Mouse (Mus musculus): ENCODE measurements around the gene Mill1. TPM values are rescaled to one million over a fixed set of nuclear protein-coding genes. Genes with fewer than 3 reads are reported as not detected.
"Not testable (repeated sequence)": the region's sequence is repeated elsewhere in the genome, so short reads cannot be mapped to it uniquely, and the experiment has no call there.

Gene Mill1
- polyA plus RNA-seq (2012; rRNA removed), result 0.05 TPM in 1 of 2 replicates, not detected in the other

GRCm38 (mm10) chr7:18245047-18245446 lies at the start of gene Mill1:
Gene Mill1 (plus strand): TSS chr7:18245347.
- Histone ChIP-seq H3K27ac (ENCODE audit: insufficient read depth, low read depth, low read length) (no peak within 1 kb of the TSS), H3K4me1 (ENCODE audit: control insufficient read depth, insufficient read depth, insufficient read length, low read length) (no peaks in the 10 kb centered on the region), H3K36me3 (ENCODE audit: control insufficient read depth, insufficient read depth, low read length) (no peaks in the 10 kb centered on the region), H3K27me3 (ENCODE audit: control insufficient read depth, insufficient read depth, low read length) (no peaks in the 10 kb centered on the region), H3K4me3 (ENCODE audit: low read depth, low read length) (no peak within 1 kb of the TSS)
- TF ChIP-seq CTCF (IDR thresholded peaks at IDR 0.05; ENCODE audit: extremely low read depth, insufficient read length, insufficient replicate concordance, low read depth, low read length) (no peak), POLR2A (IDR thresholded peaks at IDR 0.05; ENCODE audit: low read depth, low read length) (no peak)
- 36% methylated on average over 1 of the region's 1 CpGs for WGBS

GRCm38 (mm10) chr7:18210938-18211337 lies 34.2 kb upstream of the Mill1 start:
- Histone ChIP-seq H3K4me3 (ENCODE audit: low read depth, low read length) (no peak overlapping the region), H3K36me3 (ENCODE audit: control insufficient read depth, insufficient read depth, low read length) (no peaks in the 10 kb centered on the region), H3K27me3 (ENCODE audit: control insufficient read depth, insufficient read depth, low read length) (no peaks in the 10 kb centered on the region), H3K27ac (ENCODE audit: insufficient read depth, low read depth, low read length) (no peak overlapping the region), H3K4me1 (ENCODE audit: control insufficient read depth, insufficient read depth, insufficient read length, low read length) (no peaks in the 10 kb centered on the region)
- 10% methylated on average over 9 of the region's 9 CpGs for WGBS
- no peak; the same call in 1 of the 2 replicates for TF ChIP-seq CTCF (IDR thresholded peaks at IDR 0.05; ENCODE audit: extremely low read depth, insufficient read length, insufficient replicate concordance, low read depth, low read length)
- no peak for TF ChIP-seq POLR2A (IDR thresholded peaks at IDR 0.05; ENCODE audit: low read depth, low read length)

GRCm38 (mm10) chr7:18214699-18215098 lies 30.4 kb upstream of the Mill1 start:
- no peak overlapping the region for H3K27ac ChIP-seq (ENCODE audit: insufficient read depth, low read depth, low read length)
- WGBS, result 29% methylated on average over 1 of the region's 1 CpGs
- no peak overlapping the region for H3K4me3 ChIP-seq (ENCODE audit: low read depth, low read length)
- no peaks in the 10 kb centered on the region for H3K27me3 ChIP-seq (ENCODE audit: control insufficient read depth, insufficient read depth, low read length)
- H3K4me1 ChIP-seq (ENCODE audit: control insufficient read depth, insufficient read depth, insufficient read length, low read length), result no peaks in the 10 kb centered on the region
- no peaks in the 10 kb centered on the region for H3K36me3 ChIP-seq (ENCODE audit: control insufficient read depth, insufficient read depth, low read length)
- TF ChIP-seq CTCF (IDR thresholded peaks at IDR 0.05; ENCODE audit: extremely low read depth, insufficient read length, insufficient replicate concordance, low read depth, low read length) (no peak), POLR2A (IDR thresholded peaks at IDR 0.05; ENCODE audit: low read depth, low read length) (no peak)

GRCm38 (mm10) chr7:18238561-18238960 lies 6.6 kb upstream of the Mill1 start:
- H3K4me1 ChIP-seq (ENCODE audit: control insufficient read depth, insufficient read depth, insufficient read length, low read length), result no peaks in the 10 kb centered on the region
- H3K36me3 ChIP-seq (ENCODE audit: control insufficient read depth, insufficient read depth, low read length), result no peaks in the 10 kb centered on the region
- no peak overlapping the region for H3K27ac ChIP-seq (ENCODE audit: insufficient read depth, low read depth, low read length)
- no peaks in the 10 kb centered on the region for H3K27me3 ChIP-seq (ENCODE audit: control insufficient read depth, insufficient read depth, low read length)
- H3K4me3 ChIP-seq (ENCODE audit: low read depth, low read length), result no peak overlapping the region
- TF ChIP-seq CTCF (IDR thresholded peaks at IDR 0.05; ENCODE audit: extremely low read depth, insufficient read length, insufficient replicate concordance, low read depth, low read length) (no peak), POLR2A (IDR thresholded peaks at IDR 0.05; ENCODE audit: low read depth, low read length) (no peak)
- 45% methylated on average over 2 of the region's 2 CpGs for WGBS

- Histone ChIP-seq H3K4me1 (ENCODE audit: control insufficient read depth, insufficient read depth, insufficient read length, low read length) (no peaks in the 10 kb centered on the region), H3K4me3 (ENCODE audit: low read depth, low read length) (no peak overlapping the region), H3K27me3 (ENCODE audit: control insufficient read depth, insufficient read depth, low read length) (no peaks in the 10 kb centered on the region), H3K36me3 (ENCODE audit: control insufficient read depth, insufficient read depth, low read length) (no peaks in the 10 kb centered on the region), H3K27ac (ENCODE audit: insufficient read depth, low read depth, low read length) (no peak overlapping the region)
- WGBS, result 70% methylated on average over 5 of the region's 5 CpGs
- no peak for TF ChIP-seq CTCF (IDR thresholded peaks at IDR 0.05; ENCODE audit: extremely low read depth, insufficient read length, insufficient replicate concordance, low read depth, low read length)
Measured at GRCm38 (mm10) chr7:18241217-18241616, 3.9 kb upstream of the Mill1 start.

- not testable (repeated sequence) for H3K4me1 ChIP-seq (ENCODE audit: control insufficient read depth, insufficient read depth, insufficient read length, low read length); H3K4me3 ChIP-seq (ENCODE audit: low read depth, low read length); H3K36me3 ChIP-seq (ENCODE audit: control insufficient read depth, insufficient read depth, low read length); H3K27me3 ChIP-seq (ENCODE audit: control insufficient read depth, insufficient read depth, low read length); H3K27ac ChIP-seq (ENCODE audit: insufficient read depth, low read depth, low read length)
- 45% methylated on average over 1 of the region's 1 CpGs for WGBS
Measured at GRCm38 (mm10) chr7:18243959-18244573, 1.1 kb upstream of the Mill1 start.

GRCm38 (mm10) chr7:18260219-18260618 lies 15.1 kb downstream of the Mill1 start:
- Histone ChIP-seq H3K36me3 (ENCODE audit: control insufficient read depth, insufficient read depth, low read length) (no peaks in the 10 kb centered on the region), H3K27ac (ENCODE audit: insufficient read depth, low read depth, low read length) (no peak overlapping the region), H3K4me1 (ENCODE audit: control insufficient read depth, insufficient read depth, insufficient read length, low read length) (peaks cover 3% of the 10 kb centered on the region; the same call in 1 of the 2 replicates), H3K4me3 (ENCODE audit: low read depth, low read length) (no peak overlapping the region), H3K27me3 (ENCODE audit: control insufficient read depth, insufficient read depth, low read length) (no peaks in the 10 kb centered on the region)
- TF ChIP-seq CTCF (IDR thresholded peaks at IDR 0.05; ENCODE audit: extremely low read depth, insufficient read length, insufficient replicate concordance, low read depth, low read length), result no peak
- 26% methylated on average over 1 of the region's 1 CpGs for WGBS

- Histone ChIP-seq H3K4me3 (ENCODE audit: low read depth, low read length) (no peak overlapping the region), H3K27ac (ENCODE audit: insufficient read depth, low read depth, low read length) (no peak overlapping the region), H3K4me1 (ENCODE audit: control insufficient read depth, insufficient read depth, insufficient read length, low read length) (no peaks in the 10 kb centered on the region), H3K36me3 (ENCODE audit: control insufficient read depth, insufficient read depth, low read length) (no peaks in the 10 kb centered on the region), H3K27me3 (ENCODE audit: control insufficient read depth, insufficient read depth, low read length) (no peaks in the 10 kb centered on the region)
- WGBS, result 53% methylated on average over 5 of the region's 5 CpGs
- TF ChIP-seq POLR2A (IDR thresholded peaks at IDR 0.05; ENCODE audit: low read depth, low read length), result no peak
- TF ChIP-seq CTCF (IDR thresholded peaks at IDR 0.05; ENCODE audit: extremely low read depth, insufficient read length, insufficient replicate concordance, low read depth, low read length), result peak; percentile 54; the same call in 1 of the 2 replicates
Measured at GRCm38 (mm10) chr7:18265089-18265488, 19.9 kb downstream of the Mill1 start.

Other genes starting within 250 kb of the Mill1 start
- gene Ceacam13, start 235.5 kb upstream of the Mill1 start, polyA plus RNA-seq (2012; rRNA removed), result not detected in 2 replicates
- not detected in 2 replicates for gene Ceacam12, start 179.4 kb upstream of the Mill1 start, polyA plus RNA-seq (2012; rRNA removed)
- gene Igfl3, start 68.9 kb upstream of the Mill1 start, polyA plus RNA-seq (2012; rRNA removed), result not detected in 2 replicates
- gene Psg18, start 109.7 kb downstream of the Mill1 start, polyA plus RNA-seq (2012; rRNA removed), result 0.74 TPM in 1 of 2 replicates, not detected in the other
- 0.35 TPM in 1 of 2 replicates, not detected in the other for gene Psg28, start 186.7 kb downstream of the Mill1 start, polyA plus RNA-seq (2012; rRNA removed)
- 0.18 TPM in 1 of 2 replicates, not detected in the other for gene Psg26, start 238.8 kb downstream of the Mill1 start, polyA plus RNA-seq (2012; rRNA removed)

All from small intestine, adult 2 months (tissue).